Mouse (Mus musculus): ENCODE data around the gene Cntnap5a.
"Not testable (repeated sequence)": the region's sequence is repeated elsewhere in the genome, so short reads cannot be mapped to it uniquely, and the experiment has no call there.

Cntnap5a gene

DNA sequence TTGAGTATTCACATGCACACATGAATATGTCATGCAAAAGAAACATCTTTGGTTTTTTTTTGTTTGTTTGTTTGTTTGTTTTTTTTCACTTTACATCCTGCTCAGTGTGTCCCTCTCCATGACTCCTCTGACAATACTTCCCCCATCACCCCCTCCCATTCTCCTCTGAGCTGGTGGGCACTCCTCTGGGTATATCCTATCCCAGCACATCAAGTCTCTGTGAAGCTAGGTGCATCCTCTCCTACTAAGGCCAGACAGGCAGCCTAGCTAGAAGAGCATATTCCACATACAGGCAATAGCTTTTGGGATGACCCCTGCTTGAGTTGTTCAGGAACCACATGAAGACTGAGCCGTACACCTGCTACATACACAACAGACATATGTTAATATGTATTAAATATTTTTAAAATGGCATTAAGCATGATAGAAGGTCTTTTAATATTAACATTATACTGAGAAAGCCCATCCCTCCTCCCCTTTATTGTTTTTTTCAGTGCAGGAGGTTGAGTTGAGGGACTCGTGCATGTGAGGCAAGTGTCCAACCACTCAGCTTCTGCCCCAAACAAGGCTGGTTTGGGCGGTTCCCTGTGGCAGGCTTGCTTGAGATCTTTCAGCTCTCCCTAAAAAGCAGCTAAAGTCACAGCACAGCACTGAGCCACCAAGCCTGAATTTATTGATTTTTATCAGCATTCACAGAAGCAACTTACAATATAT lies 422.6 kb downstream of the Cntnap5a start:
- no peak for DNase-seq

DNA sequence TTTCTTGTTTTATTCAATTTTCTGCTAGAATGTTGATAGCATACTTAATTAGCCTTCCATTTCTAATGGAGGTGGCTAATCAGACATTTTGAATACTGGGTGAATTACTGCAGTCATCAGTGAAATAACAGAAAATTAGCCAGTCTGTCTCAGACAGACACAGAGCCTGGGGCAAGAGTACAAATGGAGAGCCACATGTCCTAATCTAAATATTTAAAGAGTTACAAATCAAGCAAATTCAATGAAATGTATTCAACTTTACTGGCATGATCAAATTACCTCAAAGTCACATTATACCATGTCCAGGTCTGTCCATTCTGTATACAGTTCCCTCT lies 423.1 kb downstream of the Cntnap5a start:
- DNase-seq, result no peak

DNA sequence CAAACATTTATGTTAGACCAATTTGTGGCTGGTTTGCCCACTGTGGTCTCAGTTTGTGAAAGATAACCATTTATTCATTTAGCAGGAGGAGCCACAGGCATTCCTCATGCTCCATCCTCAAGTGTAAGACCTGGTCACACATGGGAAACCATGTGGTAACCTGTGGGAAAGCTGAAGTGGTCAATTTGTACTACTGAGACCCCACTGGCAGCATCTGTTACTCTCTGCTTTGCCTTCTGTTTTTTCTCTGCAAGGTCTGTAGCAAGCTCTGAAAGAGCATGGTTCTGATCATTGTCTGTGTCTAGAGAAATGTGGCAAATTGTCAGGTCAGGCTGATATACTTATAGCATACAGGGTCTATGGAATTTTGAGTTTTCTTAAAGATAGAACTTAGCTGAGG lies 423.8 kb downstream of the Cntnap5a start:
- no peak for DNase-seq

DNA sequence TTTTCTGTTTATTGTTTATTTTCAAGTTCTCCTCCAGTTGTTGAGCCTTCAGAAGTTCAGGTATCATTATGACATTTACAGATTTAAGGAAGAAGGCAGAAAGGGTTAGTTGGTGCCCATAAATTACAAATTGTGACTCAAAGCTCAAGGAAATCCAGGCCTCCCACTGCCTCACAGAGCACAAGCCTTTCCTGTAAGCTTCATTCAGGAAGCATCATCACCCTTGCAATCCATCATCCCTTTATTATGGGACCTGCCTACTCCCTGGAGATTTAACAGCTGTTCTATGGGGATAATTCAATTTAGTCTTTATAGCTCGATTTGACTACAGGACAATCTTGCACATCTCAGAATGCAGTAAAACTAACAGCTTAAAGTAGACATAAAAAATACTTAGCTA lies 441.2 kb downstream of the Cntnap5a start:
- DNase-seq, result no peak

DNA sequence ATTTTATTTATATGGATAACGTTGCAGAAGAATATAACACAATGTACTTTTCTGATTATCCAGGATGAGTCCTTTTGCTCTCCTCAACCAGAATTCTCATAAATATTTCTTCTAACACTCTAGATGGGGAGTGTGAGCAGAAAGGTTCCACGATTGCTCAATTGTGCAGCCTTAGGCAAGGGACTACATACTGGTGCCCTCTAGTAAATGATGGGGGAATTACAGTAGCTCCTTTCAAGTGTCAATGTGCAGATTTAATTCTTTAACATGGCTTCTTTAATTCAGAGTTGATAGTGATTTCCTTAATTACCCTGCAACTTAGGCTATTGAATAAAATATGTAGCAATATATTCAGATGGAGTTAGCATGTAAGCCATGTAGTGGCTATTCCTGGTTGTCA lies 442.5 kb downstream of the Cntnap5a start:
- no peak for DNase-seq

DNA sequence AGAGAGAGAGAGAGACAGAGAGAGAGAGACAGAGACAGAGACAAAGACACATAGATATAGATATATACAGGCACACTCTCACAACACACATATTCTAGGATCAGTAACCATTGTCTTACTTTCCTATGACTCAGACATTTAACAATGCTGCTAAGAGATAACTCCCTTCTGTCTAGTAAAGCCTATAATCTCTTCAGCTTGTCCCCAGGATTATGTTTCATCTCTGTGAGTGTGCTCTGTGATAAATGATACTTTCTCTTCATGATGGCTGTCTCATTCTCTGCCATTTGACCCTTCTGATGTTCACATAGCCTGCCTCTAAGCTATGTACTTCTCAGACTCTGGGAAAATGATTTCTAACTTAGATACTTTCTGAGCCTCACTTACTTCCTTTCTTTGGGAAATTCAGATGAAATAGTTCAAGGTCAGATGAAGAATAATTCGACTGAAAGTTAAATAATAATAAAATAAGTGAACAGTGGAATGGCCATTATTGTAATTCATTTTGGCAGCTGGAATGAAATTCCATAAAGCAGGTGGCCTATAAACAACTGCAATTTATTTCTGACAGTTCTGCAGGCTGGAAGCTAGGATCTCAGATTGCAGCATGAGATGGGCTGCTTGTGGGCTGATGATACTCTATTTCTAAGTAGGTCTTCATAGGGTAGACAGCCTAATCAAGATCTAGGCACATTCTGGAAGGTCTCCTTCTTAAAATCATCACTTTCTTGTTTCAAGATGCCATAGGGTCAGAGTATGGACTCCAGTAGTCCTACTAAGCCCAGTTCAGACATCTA lies 444.1 kb downstream of the Cntnap5a start:
- no peak for DNase-seq

DNA sequence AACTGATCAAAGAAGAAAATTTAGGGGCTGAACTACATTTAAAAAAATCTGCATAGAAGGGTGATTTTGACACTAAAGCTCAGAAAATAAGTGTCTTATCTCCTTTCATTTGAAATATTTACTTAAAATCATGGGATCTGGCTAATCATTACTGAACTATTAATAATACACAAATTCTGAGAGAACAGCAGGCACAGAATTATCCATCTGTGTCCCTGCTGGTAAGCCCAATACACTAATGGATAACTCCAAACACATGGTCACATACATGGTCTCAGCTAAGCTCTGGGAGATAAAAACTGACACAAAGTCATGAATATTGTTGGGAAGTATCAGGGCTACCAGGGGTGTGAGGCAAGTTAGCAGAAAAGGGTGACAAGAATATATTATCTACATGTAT lies 447.9 kb downstream of the Cntnap5a start:
- no peak for DNase-seq

DNA sequence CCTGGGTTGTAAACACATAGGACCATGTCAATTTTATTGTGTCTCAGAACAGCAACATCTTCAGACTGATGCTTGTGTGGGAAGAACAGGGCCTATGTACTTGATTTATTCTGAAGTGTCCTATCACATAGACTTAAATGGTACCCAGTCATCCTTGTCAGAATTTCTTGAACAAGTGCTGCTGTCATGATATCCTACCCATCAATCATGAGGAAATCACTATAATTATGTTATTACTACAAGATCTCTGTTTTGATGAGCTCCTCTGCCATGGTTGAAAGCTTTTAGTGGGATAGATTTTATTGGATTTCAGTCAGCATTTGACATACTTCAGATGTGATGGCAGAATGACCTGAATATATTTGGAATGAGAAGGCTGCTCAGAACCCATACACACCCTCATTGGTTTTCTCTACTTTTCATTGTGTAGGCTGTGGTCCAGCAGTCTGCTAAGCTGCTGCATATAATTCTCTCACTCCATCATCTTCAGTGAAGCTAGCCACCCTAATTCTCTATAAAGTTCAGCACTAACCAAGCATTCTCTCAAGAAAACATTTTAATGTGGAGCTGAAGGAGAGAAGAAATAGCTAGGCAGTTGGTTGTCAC lies 465.3 kb downstream of the Cntnap5a start:
- no peak for DNase-seq

DNA sequence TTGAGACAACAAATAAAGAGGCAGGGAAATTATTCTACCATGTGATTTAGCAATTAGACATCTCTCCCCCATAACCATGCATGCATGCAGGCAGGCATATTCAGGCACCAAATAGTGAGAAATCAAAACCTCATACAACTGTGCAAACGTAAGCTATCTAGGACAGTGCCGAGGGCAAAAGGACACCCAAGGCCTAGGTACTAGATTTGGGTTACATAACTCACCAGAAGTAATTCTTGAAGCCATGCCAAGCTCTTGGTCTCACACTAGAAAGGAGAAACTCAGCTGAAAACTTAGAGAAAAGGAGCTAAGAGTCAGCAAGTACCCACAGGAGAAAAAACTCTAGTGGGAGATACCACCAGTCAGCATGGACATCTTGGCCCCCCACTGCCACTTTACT lies 499.9 kb downstream of the Cntnap5a start:
- DNase-seq, result peak; percentile 3

DNA sequence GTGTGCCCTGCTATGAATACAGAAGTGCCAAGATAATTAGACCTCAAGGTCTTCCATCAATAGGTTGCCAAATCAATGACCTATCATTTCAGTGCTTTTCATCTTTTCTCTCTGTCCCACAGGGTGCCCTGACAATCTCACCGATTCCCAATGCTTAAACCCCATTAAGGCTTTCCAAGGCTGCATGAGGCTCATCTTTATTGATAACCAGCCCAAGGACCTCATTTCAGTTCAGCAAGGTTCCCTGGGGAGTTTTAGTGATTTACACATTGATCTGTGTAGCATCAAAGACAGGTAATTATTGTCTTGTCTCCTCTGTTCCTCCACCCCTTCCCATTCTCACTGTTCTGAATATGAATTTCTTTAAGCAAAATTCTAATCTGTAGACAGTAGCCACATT lies 503.6 kb downstream of the Cntnap5a start:
- not testable (repeated sequence) for DNase-seq

DNA sequence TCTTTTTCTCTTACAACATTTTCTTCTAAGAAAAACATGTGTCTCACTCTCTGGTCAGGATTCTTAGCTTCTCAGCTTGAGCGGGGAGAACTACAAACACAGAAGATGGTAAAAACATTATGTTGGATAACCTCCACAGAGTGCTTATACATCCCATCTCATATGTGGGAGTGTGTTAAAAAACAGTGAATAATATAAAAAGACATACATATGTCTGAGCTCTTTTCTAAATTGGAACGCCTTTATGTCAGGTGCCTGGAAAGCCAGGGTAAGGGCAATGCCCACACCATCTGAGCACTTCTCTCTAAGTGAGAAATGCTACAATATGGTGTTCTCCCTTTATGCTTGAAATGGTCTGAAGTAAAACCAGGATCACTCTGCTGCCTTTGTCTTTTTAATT lies 507.7 kb downstream of the Cntnap5a start:
- DNase-seq, result no peak

DNA sequence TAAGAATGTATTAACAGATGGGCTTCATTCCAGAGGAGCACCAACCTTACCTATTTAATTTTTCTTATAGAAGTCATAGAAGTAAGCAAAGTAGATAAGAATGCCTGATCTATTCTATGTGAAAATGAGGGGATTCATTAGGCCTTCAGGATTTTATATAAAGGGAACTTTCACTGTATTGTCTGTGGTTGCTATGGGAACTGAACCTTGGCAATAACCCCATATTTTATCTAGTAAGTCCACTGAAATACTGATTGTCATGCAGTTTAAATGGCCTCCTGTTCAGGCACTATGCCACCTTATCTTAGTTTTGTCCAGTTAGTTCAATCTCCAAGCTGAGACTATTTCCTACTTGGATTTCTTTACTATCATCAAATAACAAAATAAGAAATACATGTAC lies 532.3 kb downstream of the Cntnap5a start:
- DNase-seq, result no peak

DNA sequence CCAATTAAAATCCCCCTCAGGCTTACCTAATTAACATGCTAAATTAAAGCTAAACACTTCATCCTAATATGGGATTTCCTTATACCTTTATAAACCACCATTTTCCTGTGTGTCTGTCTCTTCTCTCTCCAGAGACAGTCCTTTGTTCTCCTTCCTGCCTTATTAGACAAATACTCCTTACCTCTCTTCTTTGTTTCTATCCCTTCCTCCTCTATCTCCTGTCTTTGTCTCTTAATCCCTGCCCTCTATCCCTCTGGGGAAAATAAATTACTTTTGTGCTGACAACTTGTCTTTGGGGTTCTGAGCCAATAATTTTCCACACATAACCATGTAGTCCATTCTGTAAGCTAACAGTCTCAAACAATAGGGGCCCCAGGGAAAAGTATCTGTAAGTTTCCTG lies 556.0 kb downstream of the Cntnap5a start:
- DNase-seq, result no peak

DNA sequence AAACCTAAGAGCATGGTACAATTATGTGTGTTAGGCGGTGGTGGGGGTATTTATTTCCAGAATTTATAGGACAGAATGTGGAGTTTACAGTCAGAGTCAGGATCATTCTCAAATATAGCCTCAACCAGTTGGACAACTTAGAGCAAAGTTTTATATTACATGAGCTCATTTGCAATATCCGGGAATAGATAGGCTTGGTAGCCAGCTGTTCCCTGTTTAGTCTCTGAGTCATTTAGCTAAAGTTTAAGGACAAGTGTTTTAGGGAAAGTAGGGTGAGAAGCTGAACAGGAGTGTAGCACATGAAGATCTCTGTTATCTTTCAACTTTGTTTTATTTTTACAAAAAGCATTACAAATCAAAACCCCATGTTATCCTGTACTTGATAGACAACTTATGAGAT lies 559.3 kb downstream of the Cntnap5a start:
- no peak for DNase-seq

DNA sequence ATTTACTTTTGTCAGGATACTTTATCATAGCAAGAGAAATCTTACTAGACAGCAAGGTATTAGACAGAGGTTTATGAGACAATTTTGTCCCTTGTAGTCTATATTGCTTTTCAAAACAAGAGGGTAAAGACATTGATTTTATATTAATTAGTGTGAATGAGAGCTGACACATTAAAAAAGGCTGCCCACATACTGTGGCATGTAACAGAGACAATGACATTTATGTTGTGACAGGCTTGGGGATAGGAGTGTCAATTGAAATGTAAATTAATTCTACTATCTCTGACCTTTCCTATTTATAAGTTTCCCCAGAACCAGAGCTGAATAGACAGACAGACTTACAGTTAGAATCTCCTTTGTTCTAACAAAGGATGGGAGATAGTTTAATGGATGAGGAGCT lies 596.6 kb downstream of the Cntnap5a start:
- no peak for DNase-seq

DNA sequence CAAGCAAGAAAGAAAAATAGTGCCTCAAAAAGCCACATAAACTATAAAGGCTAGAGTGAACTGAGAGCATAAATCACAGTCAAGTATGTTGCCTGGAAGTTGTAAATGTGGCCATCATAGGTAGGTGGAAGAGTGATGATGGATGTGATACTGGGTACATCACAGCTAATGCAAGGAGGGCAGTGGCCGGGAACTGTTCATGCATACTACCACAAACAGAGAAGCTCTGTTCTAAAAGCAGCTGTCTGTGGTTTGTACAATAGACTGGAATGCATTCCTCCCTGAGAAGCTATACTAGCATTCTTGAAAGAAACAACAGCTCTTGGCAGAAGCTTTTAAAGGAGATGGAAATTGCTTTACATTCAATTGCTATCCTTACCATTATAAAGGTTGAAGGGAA lies 599.4 kb downstream of the Cntnap5a start:
- no peak for DNase-seq

DNA sequence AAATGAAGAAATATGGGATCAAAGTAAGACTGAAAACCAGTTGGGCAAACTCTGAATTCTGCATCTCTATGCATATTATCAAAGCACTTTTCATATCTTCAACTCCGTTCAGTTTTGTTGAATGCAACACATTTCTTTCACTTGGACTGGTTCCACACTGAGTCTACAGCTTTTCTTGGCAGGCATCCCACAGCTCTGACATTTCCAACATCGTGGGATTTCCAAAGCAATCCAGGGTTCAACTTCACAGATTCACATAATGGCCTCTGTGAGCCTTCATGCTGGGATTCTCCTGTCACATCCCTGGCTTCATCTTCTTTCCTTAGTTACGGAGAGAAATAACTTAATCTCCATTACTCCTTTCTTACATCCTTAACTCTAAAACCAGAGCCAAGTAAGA lies 622.0 kb downstream of the Cntnap5a start:
- peak; percentile 12 for DNase-seq

DNA sequence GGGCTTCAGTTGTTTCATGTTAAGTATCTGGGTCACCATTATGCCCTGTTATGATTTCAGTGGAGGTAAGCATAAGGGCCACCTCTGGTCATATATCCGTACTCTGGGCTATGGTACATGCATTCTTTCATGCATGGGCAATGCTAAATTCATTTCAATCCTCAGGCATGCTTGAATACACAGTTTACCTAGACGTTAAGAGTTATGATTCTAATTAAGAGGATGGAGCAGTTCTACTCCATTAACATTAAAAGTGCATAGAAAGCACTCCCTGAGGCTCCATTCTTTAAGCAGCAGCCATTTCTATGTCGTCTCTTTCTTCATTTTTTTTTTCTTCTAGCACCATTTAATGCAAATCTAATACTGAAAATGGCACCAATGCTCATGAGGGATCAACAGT lies 627.0 kb downstream of the Cntnap5a start:
- DNase-seq, result no peak

DNA sequence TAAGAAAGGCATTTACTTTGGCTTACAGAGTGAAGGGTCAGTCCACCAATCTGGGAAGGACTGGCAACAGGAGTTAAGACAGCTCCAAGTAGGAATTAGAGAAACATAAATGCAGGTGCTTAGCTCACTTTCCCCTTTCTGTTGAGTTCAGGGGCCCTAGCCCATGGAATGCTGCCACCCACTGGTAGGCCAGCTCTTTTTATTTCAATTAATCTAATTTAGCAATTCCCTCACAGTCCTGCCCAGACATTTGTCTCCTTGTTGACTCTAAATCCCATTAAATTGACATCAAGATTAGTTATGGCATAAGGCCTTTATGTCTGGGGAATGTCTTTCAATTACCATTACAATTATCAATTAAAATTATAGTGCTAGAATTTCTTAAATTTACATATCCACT lies 628.7 kb downstream of the Cntnap5a start:
- DNase-seq, result peak; percentile 19

DNA sequence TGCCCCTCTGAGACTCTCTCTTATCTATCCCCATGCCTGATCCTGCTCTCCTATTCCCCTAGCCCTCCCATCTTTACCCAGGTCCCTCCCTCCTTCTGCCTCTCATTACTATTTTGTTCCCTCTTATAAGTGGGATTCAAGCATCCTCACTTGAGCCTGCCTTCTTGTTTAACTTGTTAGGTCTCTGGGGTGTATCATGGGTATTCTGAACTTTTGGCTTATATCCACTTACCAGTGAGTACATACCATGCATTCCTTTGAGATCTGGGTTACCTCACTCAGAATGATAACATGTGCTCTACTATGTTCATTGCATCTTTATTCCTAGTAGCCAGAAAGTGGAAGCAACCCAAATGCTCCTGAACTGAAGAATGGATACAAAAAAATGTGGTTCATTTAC lies 639.9 kb downstream of the Cntnap5a start:
- DNase-seq, result no peak

DNA sequence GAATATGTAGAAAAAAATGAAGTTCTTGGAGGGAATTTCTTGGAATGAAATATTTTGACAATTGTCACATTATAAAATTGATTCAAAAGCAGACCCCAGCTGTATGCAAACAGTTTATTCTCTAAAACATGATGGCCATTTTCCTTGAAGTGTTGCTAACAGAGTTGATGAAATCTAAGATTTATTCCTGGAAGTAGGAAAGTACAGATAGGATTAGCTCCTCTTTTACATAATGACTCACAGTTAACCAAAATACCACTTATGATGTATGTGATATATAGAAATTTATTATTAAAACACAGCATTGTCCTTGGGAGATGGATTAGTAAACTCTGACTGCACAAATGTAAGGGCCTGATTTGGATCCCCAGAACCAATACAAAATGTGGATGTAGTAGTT lies 669.1 kb downstream of the Cntnap5a start:
- no peak for DNase-seq

DNA sequence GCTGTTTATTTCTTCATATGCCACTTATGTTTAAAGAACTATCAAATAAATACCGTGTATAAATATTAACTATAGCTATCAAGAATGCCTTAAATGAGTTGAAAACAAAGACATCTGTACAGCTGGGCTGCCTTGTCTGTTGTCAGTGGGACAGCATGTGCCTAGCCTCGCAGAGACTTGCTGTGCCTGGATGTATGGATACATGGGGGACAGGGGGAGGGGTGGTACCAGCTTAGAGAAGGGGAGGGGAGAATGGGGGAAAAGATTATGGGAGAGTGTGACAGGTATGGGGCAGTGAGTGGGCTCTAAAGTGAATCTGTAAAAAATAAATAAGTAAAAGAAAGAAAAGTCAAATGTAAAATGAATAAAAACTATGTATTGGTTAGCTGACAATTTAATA lies 681.0 kb downstream of the Cntnap5a start:
- no peak for DNase-seq

DNA sequence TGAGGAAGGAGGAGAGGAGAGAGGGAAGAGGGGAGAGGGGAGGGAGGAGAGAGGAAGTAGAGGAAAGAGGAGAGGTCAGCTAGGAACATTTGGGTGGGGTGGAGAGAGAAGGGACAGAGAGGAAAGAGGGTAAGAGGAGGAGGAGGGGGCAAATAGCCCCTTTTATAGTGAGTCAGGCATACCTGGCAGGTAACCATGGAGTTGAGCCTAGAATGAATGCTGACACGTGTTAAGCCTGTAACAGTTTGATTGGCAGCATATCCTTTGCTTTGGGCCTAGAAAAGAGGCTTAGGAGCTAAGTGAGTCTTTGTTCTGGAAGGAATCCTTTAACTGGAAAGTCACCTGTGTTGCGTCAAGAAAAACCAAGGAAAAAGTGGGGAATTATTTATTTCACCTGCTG lies 681.6 kb downstream of the Cntnap5a start:
- DNase-seq, result no peak

DNA sequence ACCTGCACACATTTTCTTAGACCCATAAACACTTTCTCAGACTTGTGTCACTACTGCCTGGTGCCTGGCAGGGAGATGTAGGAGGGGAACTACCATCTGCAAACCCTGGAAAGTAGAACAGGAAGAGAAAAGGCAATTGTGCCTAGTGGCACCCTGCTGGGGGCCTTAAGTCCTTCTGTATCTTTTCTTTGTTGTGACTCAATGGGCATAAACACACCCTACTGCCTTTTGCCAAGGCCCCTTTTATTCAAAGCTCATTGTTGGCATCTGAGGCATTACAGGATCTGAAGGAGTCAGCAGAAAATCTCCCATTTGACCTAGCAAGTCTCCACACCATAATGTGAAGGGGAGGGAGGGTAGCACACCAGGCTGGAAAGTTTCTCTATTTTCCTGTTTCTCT lies 682.2 kb downstream of the Cntnap5a start:
- DNase-seq, result no peak

All from kidney, postnatal 10 days (tissue).